Comparison of ENCODE assay signal across 19 mouse cellular contexts in the genomic region with DNA sequence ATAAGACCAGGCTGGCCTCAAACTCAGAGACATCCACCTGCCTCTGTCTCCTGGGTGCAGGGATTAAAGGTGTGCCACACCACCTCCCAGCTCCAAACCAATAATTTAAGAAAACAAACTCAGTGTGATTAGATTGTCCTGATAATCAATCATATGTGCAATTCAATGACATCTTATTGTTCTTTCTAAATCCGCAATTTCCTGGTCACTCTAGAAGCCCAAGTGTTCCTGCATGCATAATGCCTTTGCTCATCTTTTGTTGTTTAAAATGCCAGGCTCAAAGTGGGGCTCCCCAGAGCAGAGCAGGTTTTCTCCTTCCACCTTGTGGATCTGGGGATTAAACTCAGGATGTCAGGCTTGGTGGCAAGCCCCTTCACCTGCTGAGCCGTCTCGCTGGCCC.
"Had no signal": no experiment of that assay in that cellular context is flagged by ENCODE, and none has a peak within 500 bp of the region (broad histone marks: within the 10 kb centered on the region; RNA-seq: fewer than 3 reads in every experiment).

No protein-coding gene starts in this region.

- H3K9ac ChIP-seq: liver, postnatal 0 days; lung, embryonic 15.5 days; midbrain, embryonic 12.5 days; neural tube, embryonic 13.5 days; neural tube, embryonic 15.5 days had no signal

- H3K4me1 ChIP-seq: lung, embryonic 15.5 days; neural tube, embryonic 13.5 days; neural tube, embryonic 15.5 days had no signal

- H3K9me3 ChIP-seq: lung, embryonic 15.5 days; midbrain, embryonic 12.5 days; neural tube, embryonic 13.5 days; neural tube, embryonic 15.5 days had no signal

- DNase-seq: liver, postnatal 0 days; lung, adult 2 months; lung, postnatal 14 days; lung, postnatal 4 days; retina, postnatal 1 day; right cerebral cortex, adult 18-20 months; right cerebral cortex, postnatal 25 days; right cerebral cortex, postnatal 4 days; spleen, adult 18-20 months; thymus, adult 18-20 months; thymus, postnatal 14 days; thymus, postnatal 36 days had no signal

- H3K27me3 ChIP-seq: lung, embryonic 15.5 days; midbrain, embryonic 12.5 days; neural tube, embryonic 13.5 days; neural tube, embryonic 15.5 days had no signal

- H3K4me2 ChIP-seq: lung, embryonic 15.5 days; midbrain, embryonic 12.5 days; neural tube, embryonic 13.5 days; neural tube, embryonic 15.5 days had no signal

- H3K4me3 ChIP-seq: lung, embryonic 15.5 days; midbrain, embryonic 12.5 days; myocyte; neural tube, embryonic 13.5 days; neural tube, embryonic 15.5 days had no signal

- ATAC-seq: liver, postnatal 0 days; lung, postnatal 0 days; midbrain, embryonic 16.5 days had no signal

- H3K27ac ChIP-seq: lung, embryonic 15.5 days; midbrain, embryonic 12.5 days; neural tube, embryonic 13.5 days; neural tube, embryonic 15.5 days had no signal

- H3K36me3 ChIP-seq: lung, embryonic 15.5 days; midbrain, embryonic 12.5 days; neural tube, embryonic 13.5 days; neural tube, embryonic 15.5 days had no signal
